Mouse (Mus musculus): ENCODE measurements around the gene Acap3.

DNA sequence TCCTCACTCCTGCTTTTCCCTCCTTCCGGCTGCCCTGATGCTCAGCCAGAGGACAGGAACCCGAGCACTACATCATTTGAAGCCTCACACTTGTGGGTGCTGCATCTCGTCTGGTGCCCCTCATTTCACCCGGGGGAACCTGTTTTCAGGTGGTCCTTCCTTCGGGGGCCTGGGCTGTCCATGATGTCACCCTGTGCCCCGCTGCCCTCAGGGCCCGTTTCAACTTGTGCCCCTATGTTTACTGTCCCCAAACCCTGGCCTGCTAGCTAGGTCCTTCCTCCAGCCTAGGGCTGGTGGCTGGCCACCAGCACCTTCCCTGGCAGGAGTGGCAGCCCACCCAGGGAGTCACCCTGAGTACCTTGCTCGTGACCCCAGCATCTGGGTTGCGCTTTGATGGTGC, 14.5 kb downstream of the Acap3 start:
- TF ChIP-seq POLR2A (IDR thresholded peaks at IDR 0.05; ENCODE audit: low read depth, low read length): no peak
- no peak for TF ChIP-seq CTCF (conservative IDR thresholded peaks at IDR 0.05; ENCODE audit: insufficient read depth, insufficient read length, low read depth, low read length)
